Mouse (Mus musculus) midbrain, embryonic 12.5 days (tissue): ENCODE data around the gene Stat3. TPM values are rescaled to one million over a fixed set of nuclear protein-coding genes. Genes with fewer than 3 reads are reported as not detected.

Experiments used
- ATAC-seq: fragments of 200-750 bp; cut with Nextera tagmentation; 2 replicates; pipeline ENCODE4 v1.8.0; 2017; ENCODE audit warnings: low read depth, moderate TSS enrichment, moderate library complexity; ENCODE audit not compliant: low FRiP score
- H3K27ac ChIP-seq: fragments of 300-500 bp; sonication (generic); replicated peaks from 2 replicates; pipeline ENCODE4 v1.5.1; 2016; ENCODE audit warnings: mild to moderate bottlenecking
- H3K27me3 ChIP-seq: fragments of 300-500 bp; sonication (generic); 2 replicates; pipeline ENCODE4 v1.6.1; 2016; ENCODE audit warnings: mild to moderate bottlenecking
- H3K36me3 ChIP-seq: fragments of 300-500 bp; sonication (generic); 2 replicates; pipeline ENCODE4 v1.6.1; 2016
- H3K4me1 ChIP-seq: fragments of 300-500 bp; sonication (generic); 2 replicates; pipeline ENCODE4 v1.6.1; 2016
- H3K4me2 ChIP-seq: fragments of 300-500 bp; sonication (generic); replicated peaks from 2 replicates; pipeline ENCODE4 v1.6.1; 2016; ENCODE audit warnings: mild to moderate bottlenecking, moderate library complexity
- H3K4me3 ChIP-seq: fragments of 300-500 bp; sonication (generic); 2 replicates; pipeline ENCODE4 v1.5.1; 2016; ENCODE audit warnings: mild to moderate bottlenecking
- H3K9ac ChIP-seq: fragments of 300-500 bp; sonication (generic); replicated peaks from 2 replicates; pipeline ENCODE4 v1.6.1; 2016; ENCODE audit warnings: mild to moderate bottlenecking, moderate library complexity
- H3K9me3 ChIP-seq: fragments of 300-500 bp; sonication (generic); 2 replicates; pipeline ENCODE4 v1.6.1; 2016; ENCODE audit warnings: mild to moderate bottlenecking
- WGBS: fragments of 180-500 bp; shearing (Covaris S2); methylation state at CpG from one replicate; pipeline ENCODE4 v1.1.7; 2016; 5-methylcytosine and 5-hydroxymethylcytosine counted together
- polyA plus RNA-seq: library from polyadenylated mRNA; unstranded; fragments of >200 nt; fragmentation: Nextera tagmentation; extraction: Ambion mirVana; gene quantifications from 2 replicates; pipeline ENCODE4 v1.2.1, GENCODE M21; 2016

Gene Stat3
- polyA plus RNA-seq, 1 experiment from 2014 or later = 35.0 TPM

DNA sequence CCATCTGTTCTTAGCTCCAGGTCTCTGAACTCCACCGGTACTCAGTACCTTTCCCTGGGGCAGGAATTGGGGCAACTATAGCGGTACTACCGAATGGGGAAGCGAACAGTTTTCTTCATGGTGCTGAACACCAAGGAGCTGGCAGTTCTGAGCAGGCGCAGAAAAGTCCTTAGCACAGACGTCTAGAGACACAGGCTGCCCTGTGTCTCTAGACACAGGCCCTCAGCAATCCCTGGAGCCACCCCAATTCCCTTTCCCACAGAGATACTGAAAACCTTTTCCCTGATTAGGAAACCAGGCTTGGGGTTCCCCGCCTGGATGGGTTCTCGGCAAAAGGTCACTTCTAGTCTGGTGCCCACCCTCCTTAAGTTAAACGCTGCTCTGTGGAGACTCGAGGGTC lies 32.1 kb upstream of the Stat3 start:
- 62% methylated on average over 10 of the region's 10 CpGs for WGBS
- no peak overlapping the region for H3K27ac ChIP-seq
- no peaks in the 10 kb centered on the region for H3K9me3 ChIP-seq
- no peak overlapping the region for H3K9ac ChIP-seq
- H3K36me3 ChIP-seq = no peaks in the 10 kb centered on the region
- peaks cover 89% of the 10 kb centered on the region for H3K27me3 ChIP-seq
- H3K4me1 ChIP-seq = peaks cover 16% of the 10 kb centered on the region
- no peak overlapping the region for H3K4me3 ChIP-seq
- H3K4me2 ChIP-seq = no peak overlapping the region
- ATAC-seq = no peak

GRCm38 (mm10) chr11:100970557-100970937 lies 31.2 kb upstream of the Stat3 start, which contains the start of gene Cavin1:
TSS of gene Cavin1 (minus strand) at chr11:100970887.
- Histone ChIP-seq H3K36me3 (no peaks in the 10 kb centered on the region), H3K4me3 (peak within 1 kb of the TSS; percentile 36), H3K9me3 (no peaks in the 10 kb centered on the region), H3K4me1 (peaks cover 16% of the 10 kb centered on the region), H3K4me2 (peak within 1 kb of the TSS; percentile 43), H3K27me3 (peaks cover 92% of the 10 kb centered on the region), H3K9ac (0 out of 2 replicates have a peak within 1 kb of the TSS, but pooled peaks have one; percentile 32), H3K27ac (no peak within 1 kb of the TSS)
- no peak for ATAC-seq
- under 1% methylated on average over 19 of the region's 20 CpGs for WGBS

- 1% methylated on average over 65 of the region's 65 CpGs for WGBS
- Histone ChIP-seq H3K9ac (0 out of 2 replicates have a peak overlapping the region, but pooled peaks have one; percentile 32), H3K36me3 (no peaks in the 10 kb centered on the region)
Observed at GRCm38 (mm10) chr11:100969744-100970556, 30.6 kb upstream of the Stat3 start.

GRCm38 (mm10) chr11:100969189-100969743 lies 29.9 kb upstream of the Stat3 start:
- Histone ChIP-seq H3K9ac (0 out of 2 replicates have a peak overlapping the region, but pooled peaks have one; percentile 1), H3K4me3 (peak overlapping the region; percentile 36)
- 6% methylated on average over 35 of the region's 35 CpGs for WGBS

More at GRCm38 (mm10) chr11:100969744-100970556, 30.6 kb upstream of the Stat3 start:
- peak overlapping the region; percentile 43 for H3K4me2 ChIP-seq
- peak overlapping the region; percentile 36 for H3K4me3 ChIP-seq
- H3K27me3 ChIP-seq = peaks cover 92% of the 10 kb centered on the region
- no peaks in the 10 kb centered on the region for H3K9me3 ChIP-seq
- no peak for ATAC-seq
- no peak overlapping the region for H3K27ac ChIP-seq
- peaks cover 16% of the 10 kb centered on the region for H3K4me1 ChIP-seq

DNA sequence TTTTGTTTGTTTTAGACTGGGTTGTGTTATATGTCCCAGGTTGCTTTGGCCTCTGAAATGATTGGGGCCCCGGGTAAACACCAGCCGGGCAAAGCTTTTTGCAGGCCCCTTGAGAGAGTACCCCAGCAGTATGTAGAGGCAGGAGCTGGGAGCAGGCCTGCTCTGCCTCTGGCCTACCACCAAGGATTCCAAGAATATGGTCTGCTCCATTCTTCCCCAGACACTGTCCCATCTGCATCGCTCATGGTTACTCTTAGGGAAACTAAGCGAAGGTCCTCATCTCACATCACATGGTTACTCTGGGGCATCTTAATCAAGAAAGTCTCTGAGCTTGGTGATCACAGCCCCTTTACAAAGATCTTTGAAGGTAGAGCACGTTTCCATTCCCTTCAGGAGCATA lies 29.2 kb upstream of the Stat3 start:
- 84% methylated on average over 5 of the region's 5 CpGs for WGBS
- Histone ChIP-seq H3K27ac (no peak overlapping the region), H3K4me2 (no peak overlapping the region), H3K9ac (no peak overlapping the region), H3K27me3 (peaks cover 93% of the 10 kb centered on the region), H3K4me3 (no peak overlapping the region), H3K4me1 (peaks cover 16% of the 10 kb centered on the region), H3K36me3 (no peaks in the 10 kb centered on the region), H3K9me3 (no peaks in the 10 kb centered on the region)
- ATAC-seq = no peak

More at GRCm38 (mm10) chr11:100969189-100969743, 29.9 kb upstream of the Stat3 start:
- ATAC-seq = no peak
- no peaks in the 10 kb centered on the region for H3K9me3 ChIP-seq
- H3K4me1 ChIP-seq = peaks cover 16% of the 10 kb centered on the region
- H3K4me2 ChIP-seq = peak overlapping the region; percentile 43
- H3K27ac ChIP-seq = no peak overlapping the region
- no peaks in the 10 kb centered on the region for H3K36me3 ChIP-seq
- H3K27me3 ChIP-seq = peaks cover 91% of the 10 kb centered on the region

DNA sequence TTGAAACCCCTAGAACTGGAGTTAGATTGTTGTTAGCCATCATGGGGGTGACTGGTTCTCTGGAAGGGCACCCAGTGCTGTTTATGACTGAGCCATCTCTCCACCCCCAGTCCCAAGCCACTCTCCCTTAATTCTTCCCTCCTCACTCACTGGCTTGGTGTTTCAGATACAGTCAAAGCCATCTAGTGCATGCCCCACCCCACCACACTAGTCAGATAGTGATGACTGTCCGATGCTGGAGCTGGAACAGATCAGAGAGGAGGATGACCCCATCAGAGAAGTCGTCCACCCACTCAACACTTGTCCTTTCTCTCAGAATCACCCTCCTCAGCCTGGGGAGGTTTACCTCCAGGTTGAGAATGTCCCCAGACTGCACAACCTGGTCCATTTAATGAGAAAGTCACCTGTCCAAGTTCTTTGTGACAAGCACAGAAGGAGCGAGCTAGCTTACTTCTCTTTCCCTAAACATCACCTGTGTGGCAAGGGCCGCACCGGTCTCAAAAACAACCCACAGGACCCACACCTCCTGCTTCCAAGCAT lies 28.6 kb upstream of the Stat3 start:
- Histone ChIP-seq H3K9me3 (no peaks in the 10 kb centered on the region), H3K36me3 (no peaks in the 10 kb centered on the region), H3K4me1 (peaks cover 16% of the 10 kb centered on the region), H3K27me3 (peaks cover 88% of the 10 kb centered on the region), H3K9ac (no peak overlapping the region), H3K27ac (no peak overlapping the region), H3K4me2 (no peak overlapping the region), H3K4me3 (no peak overlapping the region)
- WGBS = 87% methylated on average over 5 of the region's 5 CpGs
- no peak for ATAC-seq

- peaks cover 84% of the 10 kb centered on the region for H3K27me3 ChIP-seq
- WGBS = 73% methylated on average over 5 of the region's 5 CpGs
Observed at GRCm38 (mm10) chr11:100967376-100967775, 28.0 kb upstream of the Stat3 start.

DNA sequence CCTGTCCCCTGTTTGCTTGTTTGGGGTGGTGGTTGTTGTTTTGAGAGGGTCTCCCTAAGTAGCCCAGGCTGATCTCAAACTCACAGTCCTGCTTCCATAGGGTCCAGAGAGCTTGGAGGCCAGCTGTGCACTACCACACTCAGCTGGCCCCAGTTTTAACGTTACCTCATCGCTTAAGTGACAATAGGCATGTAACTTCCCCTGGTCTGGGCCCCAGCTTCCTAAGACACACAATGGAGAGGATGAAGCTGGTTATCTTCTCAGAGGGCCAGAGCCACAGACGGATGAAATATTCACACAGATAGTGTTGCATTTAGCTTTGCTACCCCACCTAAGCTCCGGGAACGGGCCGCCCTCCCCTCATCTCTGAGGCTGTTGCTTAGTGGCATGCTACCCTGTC lies 26.4 kb upstream of the Stat3 start:
- no peak for ATAC-seq
- Histone ChIP-seq H3K36me3 (no peaks in the 10 kb centered on the region), H3K27me3 (peaks cover 74% of the 10 kb centered on the region), H3K27ac (no peak overlapping the region), H3K4me2 (no peak overlapping the region), H3K9me3 (no peaks in the 10 kb centered on the region), H3K9ac (no peak overlapping the region), H3K4me3 (no peak overlapping the region), H3K4me1 (peaks cover 16% of the 10 kb centered on the region)
- WGBS = 77% methylated on average over 6 of the region's 6 CpGs

More at GRCm38 (mm10) chr11:100967376-100967775, 28.0 kb upstream of the Stat3 start:
- Histone ChIP-seq H3K4me2 (no peak overlapping the region), H3K4me1 (peaks cover 16% of the 10 kb centered on the region), H3K9ac (no peak overlapping the region), H3K9me3 (no peaks in the 10 kb centered on the region), H3K27ac (no peak overlapping the region), H3K36me3 (no peaks in the 10 kb centered on the region), H3K4me3 (no peak overlapping the region)
- no peak for ATAC-seq

- H3K4me2 ChIP-seq = no peak overlapping the region
- WGBS = 86% methylated on average over 6 of the region's 6 CpGs
- H3K9ac ChIP-seq = no peak overlapping the region
- no peaks in the 10 kb centered on the region for H3K36me3 ChIP-seq
- no peaks in the 10 kb centered on the region for H3K9me3 ChIP-seq
- H3K4me3 ChIP-seq = no peak overlapping the region
- no peak overlapping the region for H3K27ac ChIP-seq
- peaks cover 73% of the 10 kb centered on the region for H3K27me3 ChIP-seq
- ATAC-seq = no peak
- H3K4me1 ChIP-seq = peaks cover 9% of the 10 kb centered on the region
Observed at GRCm38 (mm10) chr11:100964901-100965542, 25.7 kb upstream of the Stat3 start.

GRCm38 (mm10) chr11:100964180-100964579 lies 24.8 kb upstream of the Stat3 start:
- Histone ChIP-seq H3K36me3 (no peaks in the 10 kb centered on the region), H3K9me3 (no peaks in the 10 kb centered on the region), H3K4me2 (no peak overlapping the region), H3K27ac (no peak overlapping the region), H3K9ac (no peak overlapping the region), H3K27me3 (peaks cover 73% of the 10 kb centered on the region), H3K4me3 (no peak overlapping the region), H3K4me1 (peaks cover 3% of the 10 kb centered on the region)
- ATAC-seq = no peak
- 84% methylated on average over 7 of the region's 7 CpGs for WGBS

DNA sequence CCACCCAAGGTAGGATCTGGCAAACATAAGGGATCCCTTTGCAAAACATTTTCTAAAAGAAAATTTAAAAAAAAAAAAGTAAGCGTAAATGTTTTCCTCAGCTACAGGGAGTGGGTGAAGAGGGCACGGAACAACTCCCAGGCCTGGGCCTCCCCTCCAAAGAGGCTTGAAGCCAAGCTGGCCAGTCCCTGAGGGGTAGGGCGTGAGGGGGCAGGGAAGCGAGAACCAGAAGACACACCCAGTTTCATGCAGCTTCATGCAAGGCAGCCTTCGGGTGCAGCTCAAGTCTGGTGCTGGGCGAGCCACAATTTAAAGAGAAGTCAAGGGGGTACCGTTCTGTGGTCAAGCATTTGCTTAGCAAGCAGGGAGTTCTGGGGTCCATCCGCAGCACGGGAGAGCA lies 24.3 kb upstream of the Stat3 start:
- Histone ChIP-seq H3K27me3 (peaks cover 73% of the 10 kb centered on the region), H3K9me3 (no peaks in the 10 kb centered on the region), H3K4me3 (no peak overlapping the region), H3K27ac (no peak overlapping the region), H3K4me2 (no peak overlapping the region), H3K9ac (no peak overlapping the region), H3K4me1 (peaks cover 8% of the 10 kb centered on the region), H3K36me3 (no peaks in the 10 kb centered on the region)
- ATAC-seq = no peak
- WGBS = 85% methylated on average over 9 of the region's 9 CpGs
